8 mouse cellular contexts compared by ENCODE assay signal in the genomic region with DNA sequence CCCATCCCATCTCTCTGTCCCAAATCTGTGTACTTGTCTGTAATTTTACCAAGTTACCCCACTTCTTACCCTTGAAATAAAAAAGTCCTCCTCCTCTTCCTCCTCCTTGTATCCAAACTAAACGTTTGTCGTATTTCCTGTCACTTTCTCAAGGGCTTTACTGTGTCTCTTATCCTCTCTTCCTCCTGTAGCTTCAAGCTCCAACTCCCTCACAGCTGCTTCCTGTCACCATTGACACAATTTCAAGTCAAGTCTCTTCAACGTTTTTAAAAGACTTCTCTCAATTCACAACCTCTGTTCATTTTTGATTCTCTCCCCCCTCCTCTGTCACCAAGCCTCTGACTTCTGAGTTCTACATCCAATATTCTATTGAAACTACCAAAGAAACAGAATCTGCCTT. TPM values are rescaled to one million over a fixed set of nuclear protein-coding genes. Genes with fewer than 3 reads are reported as not detected.
DNase-seq lines count a peak whose midpoint lies in the region; ATAC-seq and TF ChIP-seq lines count a peak whose summit lies in the region.

A gene (minus strand): TSS at position 119 of the 400 bp plus-strand sequence.

- no peaks in the 10 kb centered on the region for H3K36me3 ChIP-seq in intestine, embryonic 15.5 days
- no peaks in the 10 kb centered on the region for H3K36me3 ChIP-seq in intestine, postnatal 0 days (ENCODE audit: control insufficient read depth, insufficient read depth)
- no peaks in the 10 kb centered on the region for H3K36me3 ChIP-seq in midbrain, postnatal 0 days (ENCODE audit: insufficient read depth, low read length)

- H3K4me1 ChIP-seq in intestine, embryonic 15.5 days (replicated peaks): no peaks in the 10 kb centered on the region
- no peaks in the 10 kb centered on the region for H3K4me1 ChIP-seq in intestine, postnatal 0 days (replicated peaks; ENCODE audit: control insufficient read depth, insufficient read depth, low read length)
- H3K4me1 ChIP-seq in midbrain, postnatal 0 days (ENCODE audit: insufficient read depth, low read length): no peaks in the 10 kb centered on the region

- H3K27me3 ChIP-seq in intestine, embryonic 15.5 days (replicated peaks): no peaks in the 10 kb centered on the region
- no peaks in the 10 kb centered on the region for H3K27me3 ChIP-seq in intestine, postnatal 0 days (replicated peaks; ENCODE audit: control insufficient read depth, insufficient read depth, low read length)
- no peaks in the 10 kb centered on the region for H3K27me3 ChIP-seq in midbrain, postnatal 0 days (ENCODE audit: insufficient read depth, low read length)

- intact Hi-C loops in heart, postnatal 36 days (cut with DNase I): no loop called here

- whole genome bisulfite sequencing in intestine, embryonic 15.5 days: 37% methylated on average over 3 of the region's 3 CpGs
- WGBS in intestine, postnatal 0 days: 53% methylated on average over 3 of the region's 3 CpGs
- 78% methylated on average over 3 of the region's 3 CpGs for WGBS in midbrain, postnatal 0 days

- H3K27ac ChIP-seq in intestine, embryonic 15.5 days: no peak within 1 kb of the TSS
- H3K27ac ChIP-seq in intestine, postnatal 0 days (ENCODE audit: low read depth, low read length): no peak within 1 kb of the TSS
- H3K27ac ChIP-seq in midbrain, postnatal 0 days (ENCODE audit: low read depth, low read length): no peak within 1 kb of the TSS

- DNase-seq in heart, postnatal 36 days: no peak
- DNase-seq in midbrain, postnatal 0 days (ENCODE audit: low spot score): no peak
- DNase-seq in layer of hippocampus, postnatal 14 days (ENCODE audit: low spot score in 2 of 2): no peak
- no peak for DNase-seq in right cerebral cortex, postnatal 36 days (ENCODE audit: low spot score in 2 of 2)
- DNase-seq in lung, postnatal 10 days: no peak

- H3K9me3 ChIP-seq in intestine, embryonic 15.5 days: no peaks in the 10 kb centered on the region
- H3K9me3 ChIP-seq in intestine, postnatal 0 days (ENCODE audit: control insufficient read depth): no peaks in the 10 kb centered on the region
- no peaks in the 10 kb centered on the region for H3K9me3 ChIP-seq in midbrain, postnatal 0 days (ENCODE audit: low read length)

- ATAC-seq in intestine, embryonic 15.5 days: no peak
- no peak for ATAC-seq in intestine, postnatal 0 days
- ATAC-seq in common myeloid progenitor, adult 5-6 weeks (replicated peaks; ENCODE audit: low read depth, poor library complexity, severe bottlenecking): 0 out of 2 replicates have a peak, but pooled peaks have one; percentile 48
- no peak for ATAC-seq in midbrain, postnatal 0 days (ENCODE audit: low FRiP score)

- H3K9ac ChIP-seq in intestine, embryonic 15.5 days: no peak within 1 kb of the TSS
- no peak within 1 kb of the TSS for H3K9ac ChIP-seq in intestine, postnatal 0 days (ENCODE audit: low read depth, low read length)
- H3K9ac ChIP-seq in midbrain, postnatal 0 days (replicated peaks; ENCODE audit: low read length, poor library complexity, severe bottlenecking): no peak within 1 kb of the TSS

- TF ChIP-seq CTCF in intestine, postnatal 0 days (IDR thresholded peaks at IDR 0.05; ENCODE audit: low read depth): no peak
- TF ChIP-seq CTCF in midbrain, postnatal 0 days (IDR thresholded peaks at IDR 0.05): no peak

- H3K4me2 ChIP-seq in intestine, embryonic 15.5 days (replicated peaks): no peak within 1 kb of the TSS
- H3K4me2 ChIP-seq in intestine, postnatal 0 days (replicated peaks; ENCODE audit: low read depth): no peak within 1 kb of the TSS
- no peak within 1 kb of the TSS for H3K4me2 ChIP-seq in midbrain, postnatal 0 days (ENCODE audit: low read depth, low read length, poor library complexity, severe bottlenecking)

- no peak within 1 kb of the TSS for H3K4me3 ChIP-seq in intestine, embryonic 15.5 days (replicated peaks)
- H3K4me3 ChIP-seq in intestine, postnatal 0 days (ENCODE audit: low read depth, low read length): no peak within 1 kb of the TSS
- no peak within 1 kb of the TSS for H3K4me3 ChIP-seq in midbrain, postnatal 0 days (ENCODE audit: low read depth, low read length)

RNA-seq across cellular contexts. Expression of the gene that starts here (rescaled TPM):
- polyA plus RNA-seq in intestine, embryonic 15.5 days (2015; fragmentation: Nextera tagmentation; extraction: Ambion mirVana): 15.6 and 17.5 TPM in 2 replicates
- polyA plus RNA-seq in intestine, postnatal 0 days (2015; fragmentation: Nextera tagmentation; extraction: Ambion mirVana): 1.6 and 2.5 TPM in 2 replicates
- 107 and 112 TPM in 2 replicates for total RNA-seq in common myeloid progenitor, adult 5-6 weeks (2017)
- 10 to 100 TPM; 24.5 to 38.0 TPM for total RNA-seq in heart, postnatal 36 days (2021)
- total RNA-seq in midbrain, postnatal 0 days (2014; rRNA removed): 12.4 and 17.3 TPM in 2 replicates
- 11.3 and 11.5 TPM in 2 replicates for polyA plus RNA-seq in midbrain, postnatal 0 days (2015; fragmentation: Nextera tagmentation; extraction: Ambion mirVana)
- total RNA-seq in layer of hippocampus, postnatal 14 days (2021): 1 to 10 TPM; 4.1 to 4.5 TPM
